In the genomic region with DNA sequence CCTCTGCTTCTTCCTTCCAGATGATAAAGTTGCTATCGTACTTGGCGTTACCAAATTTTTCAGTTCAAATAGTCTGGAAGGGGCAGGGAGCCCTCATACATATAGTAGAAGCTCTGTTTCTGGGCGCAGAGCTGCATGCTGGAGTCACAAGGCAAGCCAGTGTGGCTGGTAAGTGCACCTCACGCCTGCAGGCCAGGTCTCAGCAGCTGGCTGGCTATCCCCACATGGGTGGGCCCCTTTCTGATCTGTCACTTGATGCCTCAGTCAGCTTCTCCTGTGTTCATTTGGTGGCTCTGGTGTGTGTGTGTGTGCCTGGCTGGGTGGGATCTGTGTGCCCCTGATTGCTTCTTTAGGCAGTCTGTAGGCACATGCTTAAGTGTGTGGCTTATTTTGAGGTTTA, we compare ENCODE assay signal across 24 mouse cellular contexts. TPM values are rescaled to one million over a fixed set of nuclear protein-coding genes. Genes with fewer than 3 reads are reported as not detected.
DNase-seq lines count a peak whose midpoint lies in the region; ATAC-seq lines count a peak whose summit lies in the region.
"Had no signal": no experiment of that assay in that cellular context is flagged by ENCODE, and none has a peak within 500 bp of the region (broad histone marks: within the 10 kb centered on the region; RNA-seq: fewer than 3 reads in every experiment).

No protein-coding gene starts in this region.

- H3K9me3 ChIP-seq in heart, embryonic 11.5 days (replicated peaks; ENCODE audit: control insufficient read depth, low read length): no peaks in the 10 kb centered on the region
- H3K9me3 ChIP-seq in embryonic facial prominence, embryonic 13.5 days: no peaks in the 10 kb centered on the region
- H3K9me3 ChIP-seq: hindbrain, embryonic 15.5 days; intestine, embryonic 15.5 days; liver, embryonic 13.5 days; lung, embryonic 15.5 days had no signal

- H3K4me3 ChIP-seq in heart, embryonic 11.5 days (ENCODE audit: low read depth, low read length): no peak overlapping the region
- H3K4me3 ChIP-seq in embryonic facial prominence, embryonic 13.5 days: no peak overlapping the region
- H3K4me3 ChIP-seq: heart, embryonic 12.5 days; hindbrain, embryonic 15.5 days; intestine, embryonic 15.5 days; layer of hippocampus, adult 2 months; liver, embryonic 13.5 days; lung, embryonic 15.5 days had no signal

- no peaks in the 10 kb centered on the region for H3K36me3 ChIP-seq in heart, embryonic 11.5 days (ENCODE audit: control insufficient read depth, insufficient read depth, low read length)
- no peaks in the 10 kb centered on the region for H3K36me3 ChIP-seq in embryonic facial prominence, embryonic 13.5 days
- H3K36me3 ChIP-seq: heart, embryonic 12.5 days; hindbrain, embryonic 15.5 days; intestine, embryonic 15.5 days; liver, embryonic 13.5 days; lung, embryonic 15.5 days had no signal

- WGBS in heart, embryonic 11.5 days (ENCODE audit: insufficient replicate concordance): 64% methylated on average over 4 of the region's 4 CpGs
- 50% methylated on average over 4 of the region's 4 CpGs for WGBS in embryonic facial prominence, embryonic 13.5 days

- no peak overlapping the region for H3K27ac ChIP-seq in heart, embryonic 11.5 days (ENCODE audit: low read depth, low read length)
- no peak overlapping the region; the same call in 1 of the 2 replicates for H3K27ac ChIP-seq in embryonic facial prominence, embryonic 13.5 days
- H3K27ac ChIP-seq: hindbrain, embryonic 15.5 days; intestine, embryonic 15.5 days; layer of hippocampus, adult 2 months; liver, embryonic 13.5 days; lung, embryonic 15.5 days had no signal

- no peak for DNase-seq in heart, postnatal 14 days
- DNase-seq in thymus, postnatal 36 days: peak; percentile 42 to 64
- no peak for DNase-seq in gastrocnemius, postnatal 36 days
- no peak for DNase-seq in kidney, postnatal 25 days
- DNase-seq: adrenal gland, postnatal 25 days; cerebellum, adult 11 months; cerebellum, postnatal 10 days; gastrocnemius, postnatal 25 days; liver, embryonic 13.5 days; lung, postnatal 4 days; right cerebral cortex, adult 18-20 months; spleen, adult 18-20 months had no signal

- H3K4me1 ChIP-seq in heart, embryonic 11.5 days (ENCODE audit: control insufficient read depth, insufficient read depth, low read length): peaks cover 15% of the 10 kb centered on the region
- peaks cover 25% of the 10 kb centered on the region for H3K4me1 ChIP-seq in embryonic facial prominence, embryonic 13.5 days
- H3K4me1 ChIP-seq: lung, embryonic 15.5 days had no signal

- 0 out of 2 replicates have a peak overlapping the region, but pooled peaks have one; percentile 34 for H3K9ac ChIP-seq in heart, embryonic 11.5 days (ENCODE audit: low read depth, low read length)
- peak overlapping the region; percentile 36; the same call in 1 of the 2 replicates for H3K9ac ChIP-seq in embryonic facial prominence, embryonic 13.5 days
- H3K9ac ChIP-seq: heart, embryonic 12.5 days; hindbrain, embryonic 15.5 days; intestine, embryonic 15.5 days; liver, embryonic 13.5 days; lung, embryonic 15.5 days had no signal

- H3K4me2 ChIP-seq in heart, embryonic 11.5 days: no peak overlapping the region
- H3K4me2 ChIP-seq in embryonic facial prominence, embryonic 13.5 days: no peak overlapping the region
- H3K4me2 ChIP-seq: heart, embryonic 12.5 days; hindbrain, embryonic 15.5 days; intestine, embryonic 15.5 days; liver, embryonic 13.5 days; lung, embryonic 15.5 days; midbrain, embryonic 11.5 days had no signal

- intact Hi-C loops in heart, postnatal 14 days (cut with DNase I): no loop called here
- intact Hi-C loops in gastrocnemius, postnatal 36 days (cut with DNase I): no loop called here

- no peak for ATAC-seq in heart, embryonic 11.5 days (replicated peaks; ENCODE audit: insufficient number of reproducible peaks, low FRiP score, low TSS enrichment)
- no peak for ATAC-seq in embryonic facial prominence, embryonic 13.5 days (ENCODE audit: insufficient number of reproducible peaks, insufficient read depth, low FRiP score, low TSS enrichment, low read depth)
- 0 out of 2 replicates have a peak, but pooled peaks have one; percentile 18 for ATAC-seq in megakaryocyte progenitor cell, adult 5-6 weeks (replicated peaks; ENCODE audit: poor library complexity)
- no peak for ATAC-seq in granulocyte monocyte progenitor cell, adult 5-6 weeks (replicated peaks; ENCODE audit: poor library complexity, severe bottlenecking)
- ATAC-seq: forebrain, embryonic 14.5 days had no signal

- no peaks in the 10 kb centered on the region for H3K27me3 ChIP-seq in heart, embryonic 11.5 days (ENCODE audit: control insufficient read depth, insufficient read depth, low read length)
- no peaks in the 10 kb centered on the region for H3K27me3 ChIP-seq in embryonic facial prominence, embryonic 13.5 days
- H3K27me3 ChIP-seq: CH12.LX; heart, embryonic 12.5 days; hindbrain, embryonic 15.5 days; intestine, embryonic 15.5 days; liver, embryonic 13.5 days; lung, embryonic 15.5 days had no signal

RNA-seq across cellular contexts. Expression of gene Mgat5, which starts 12.8 kb away (rescaled TPM):
- 4.2 and 4.9 TPM in 2 replicates for polyA plus RNA-seq in heart, embryonic 11.5 days (2014; fragmentation: Nextera tagmentation; extraction: Ambion mirVana)
- 10 to 100 TPM; 15.6 to 15.7 TPM for total RNA-seq in heart, postnatal 14 days (2021)
- 7.0 and 7.6 TPM in 2 replicates for polyA plus RNA-seq in embryonic facial prominence, embryonic 13.5 days (2015; fragmentation: Nextera tagmentation; extraction: Ambion mirVana)
- total RNA-seq in megakaryocyte progenitor cell, adult 5-6 weeks (2015): 77.7 and 81.8 TPM in 2 replicates
- 71.4 and 83.3 TPM in 2 replicates for total RNA-seq in megakaryocyte progenitor cell, adult 5-6 weeks (2017)
- total RNA-seq in gastrocnemius, postnatal 36 days (2021): 1 to 10 TPM; 1.1 to 1.2 TPM
- 78.8 and 93.3 TPM in 2 replicates for total RNA-seq in granulocyte monocyte progenitor cell, adult 5-6 weeks (2014; fragmentation: Nextera tagmentation)
- 80.5 and 82.1 TPM in 2 replicates for total RNA-seq in granulocyte monocyte progenitor cell, adult 5-6 weeks (2017)

Comparison
In these comparisons a context has a peak if more than half of its experiments do, and no peak if none do; other contexts are left out.
1. DNase-seq: peak in thymus, postnatal 36 days (2 of 2); none in heart, postnatal 14 days (0 of 2), gastrocnemius, postnatal 36 days (0 of 2) and kidney, postnatal 25 days (0 of 2).
2. RNA of gene Mgat5, which starts 12.8 kb away (total RNA-seq): 71.4 to 83.3 TPM in megakaryocyte progenitor cell, adult 5-6 weeks, 78.8 to 93.3 TPM in granulocyte monocyte progenitor cell, adult 5-6 weeks and 15.6 to 15.7 TPM in heart, postnatal 14 days; 1.1 to 1.2 TPM in gastrocnemius, postnatal 36 days; every median in the first group is over 4 times any median in the second.